9 mouse cellular contexts compared by ENCODE assay signal in the genomic region with DNA sequence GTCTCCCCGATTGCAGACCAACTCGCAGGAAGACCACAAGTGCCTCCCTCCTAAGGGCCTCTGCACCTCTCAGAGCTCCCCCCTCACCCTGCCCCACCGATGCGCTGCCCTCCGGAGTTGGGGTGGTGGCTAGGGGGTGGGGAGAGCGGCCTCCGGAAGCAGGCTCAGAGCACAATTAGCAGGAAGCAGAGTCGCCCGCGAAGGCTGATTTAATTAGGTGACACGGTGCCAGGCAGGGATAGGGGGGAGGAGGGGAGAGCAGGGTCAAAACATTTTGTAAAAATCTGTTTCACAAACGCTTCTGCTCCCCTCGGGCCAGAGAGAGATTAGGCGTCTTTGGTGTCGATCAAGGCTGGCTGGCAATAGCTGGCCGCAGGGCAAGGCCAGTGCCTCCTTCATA.
DNase-seq lines count a peak whose midpoint lies in the region; ATAC-seq lines count a peak whose summit lies in the region.
"Had no signal": no experiment of that assay in that cellular context is flagged by ENCODE, and none has a peak within 500 bp of the region (broad histone marks: within the 10 kb centered on the region; RNA-seq: fewer than 3 reads in every experiment).

No protein-coding gene starts in this region.

- H3K27ac ChIP-seq in heart, embryonic 15.5 days: no peak overlapping the region
- no peak overlapping the region for H3K27ac ChIP-seq in forebrain, embryonic 15.5 days (replicated peaks)
- H3K27ac ChIP-seq in midbrain, embryonic 10.5 days (replicated peaks): peak overlapping the region; percentile 10

- DNase-seq in heart, postnatal 14 days: no peak
- DNase-seq in MN1 (ENCODE audit: low spot score): peak; percentile 72
- DNase-seq in midbrain, embryonic 10.5 days (ENCODE audit: low spot score): no peak
- DNase-seq in thymus, postnatal 4 days: no peak

- H3K9ac ChIP-seq in heart, embryonic 15.5 days: no peak overlapping the region
- H3K9ac ChIP-seq in forebrain, embryonic 15.5 days (replicated peaks): peak overlapping the region; percentile 40

- no peak for ATAC-seq in heart, embryonic 15.5 days (replicated peaks; ENCODE audit: insufficient number of reproducible peaks, insufficient read depth, low FRiP score, low read depth)
- ATAC-seq in forebrain, embryonic 15.5 days (replicated peaks): peak; percentile 56
- ATAC-seq in frontal cortex, adult (ENCODE audit: low TSS enrichment): no peak
- no peak for ATAC-seq in erythroblast, adult 5-6 weeks (replicated peaks; ENCODE audit: low FRiP score, poor library complexity, severe bottlenecking)
- ATAC-seq: lung, postnatal 0 days had no signal

- H3K9me3 ChIP-seq in heart, embryonic 15.5 days (replicated peaks): no peaks in the 10 kb centered on the region
- no peaks in the 10 kb centered on the region for H3K9me3 ChIP-seq in forebrain, embryonic 15.5 days
- H3K9me3 ChIP-seq in midbrain, embryonic 10.5 days (replicated peaks): no peaks in the 10 kb centered on the region

- 0 out of 2 replicates have a peak, but pooled peaks cover 4% of the 10 kb centered on the region for H3K4me1 ChIP-seq in heart, embryonic 15.5 days (replicated peaks)
- H3K4me1 ChIP-seq in forebrain, embryonic 15.5 days: peaks cover 29% of the 10 kb centered on the region
- H3K4me1 ChIP-seq in midbrain, embryonic 10.5 days: peaks cover 34% of the 10 kb centered on the region

- H3K4me3 ChIP-seq in heart, embryonic 15.5 days: no peak overlapping the region
- H3K4me3 ChIP-seq in forebrain, embryonic 15.5 days: peak overlapping the region; percentile 28
- H3K4me3 ChIP-seq in midbrain, embryonic 10.5 days: peak overlapping the region; percentile 46

- H3K36me3 ChIP-seq in heart, embryonic 15.5 days: no peaks in the 10 kb centered on the region
- no peaks in the 10 kb centered on the region for H3K36me3 ChIP-seq in forebrain, embryonic 15.5 days
- H3K36me3 ChIP-seq in midbrain, embryonic 10.5 days: no peaks in the 10 kb centered on the region

- peak overlapping the region; percentile 7; the same call in 1 of the 2 replicates for H3K4me2 ChIP-seq in heart, embryonic 15.5 days
- peak overlapping the region; percentile 56 for H3K4me2 ChIP-seq in forebrain, embryonic 15.5 days (replicated peaks)

- intact Hi-C loops in heart, postnatal 14 days (cut with DNase I): loop anchor here (5.0 kb wide), 1 partner anchor 59 kb away; no protein-coding TSS in a partner anchor

- 1% methylated on average over 16 of the region's 16 CpGs for WGBS in heart, embryonic 15.5 days
- under 1% methylated on average over 16 of the region's 16 CpGs for WGBS in forebrain, embryonic 15.5 days
- WGBS in midbrain, embryonic 10.5 days: 2% methylated on average over 16 of the region's 16 CpGs

- H3K27me3 ChIP-seq in heart, embryonic 15.5 days: peaks cover 94% of the 10 kb centered on the region
- H3K27me3 ChIP-seq in forebrain, embryonic 15.5 days: peaks cover 43% of the 10 kb centered on the region
- peaks cover 100% of the 10 kb centered on the region for H3K27me3 ChIP-seq in midbrain, embryonic 10.5 days (ENCODE audit: low read depth, poor library complexity, severe bottlenecking)
